Mouse (Mus musculus): Measurements from ENCODE around the gene Trim8. TPM values are rescaled to one million over a fixed set of nuclear protein-coding genes. Genes with fewer than 3 reads are reported as not detected.
A peak's percentile ranks its signal among the peaks of the same experiment; 100 is the strongest.

Trim8 gene
- total RNA-seq, 2 experiments from 2014 or later, result 20.1 to 23.1 TPM

DNA sequence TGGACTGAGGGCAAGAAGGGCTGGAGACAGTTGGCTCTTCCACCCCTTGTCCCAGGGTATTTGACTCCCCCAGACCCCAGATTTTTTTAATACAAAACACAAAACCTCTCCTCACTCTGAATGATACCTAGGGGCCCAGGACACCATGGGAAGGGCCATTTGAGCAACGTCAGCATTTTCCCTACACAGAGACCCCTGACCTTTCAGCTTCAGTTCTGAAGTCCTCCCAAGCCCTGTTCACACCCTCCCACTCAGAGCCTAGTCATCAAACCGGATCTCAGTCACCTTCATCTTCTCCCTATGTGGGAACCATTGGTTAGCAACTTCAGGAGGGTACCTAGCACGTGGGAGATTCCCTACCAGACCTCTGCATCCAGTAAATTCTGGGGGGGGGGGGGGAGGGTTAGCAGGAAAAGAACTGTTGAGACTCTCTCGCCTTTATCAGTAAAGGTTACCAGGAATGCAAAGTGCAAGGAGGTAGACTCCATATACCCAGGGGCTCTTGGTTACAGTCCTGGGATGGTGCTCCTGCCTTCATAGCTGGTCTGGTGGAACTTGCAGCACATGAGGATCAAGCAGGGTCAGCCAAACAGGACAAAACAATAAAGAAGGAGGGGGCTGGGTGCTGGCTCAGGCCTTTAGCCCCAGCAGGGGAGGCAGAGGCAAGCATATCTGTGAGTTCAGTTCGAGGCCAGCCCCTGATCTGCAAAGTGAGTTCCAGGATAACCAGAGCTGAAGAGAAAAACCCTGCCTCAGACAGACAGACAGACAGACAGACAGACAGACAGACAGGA is 17.5 kb downstream of the Trim8 start:
- intact Hi-C loops (cut with DNase I; ENCODE audit: low total_unique reads), result no loop called here
- DNase-seq, result no peak

GRCm38 (mm10) chr19:46521698-46522097 is 20.2 kb downstream of the Trim8 start:
- DNase-seq, result no peak

GRCm38 (mm10) chr19:46522433-46523044 is 21.0 kb downstream of the Trim8 start:
- intact Hi-C loops (cut with DNase I; ENCODE audit: low total_unique reads), result no loop called here
- no peak for DNase-seq

More at GRCm38 (mm10) chr19:46521698-46522097, 20.2 kb downstream of the Trim8 start:
- intact Hi-C loops (cut with DNase I; ENCODE audit: low total_unique reads), result no loop called here

DNA sequence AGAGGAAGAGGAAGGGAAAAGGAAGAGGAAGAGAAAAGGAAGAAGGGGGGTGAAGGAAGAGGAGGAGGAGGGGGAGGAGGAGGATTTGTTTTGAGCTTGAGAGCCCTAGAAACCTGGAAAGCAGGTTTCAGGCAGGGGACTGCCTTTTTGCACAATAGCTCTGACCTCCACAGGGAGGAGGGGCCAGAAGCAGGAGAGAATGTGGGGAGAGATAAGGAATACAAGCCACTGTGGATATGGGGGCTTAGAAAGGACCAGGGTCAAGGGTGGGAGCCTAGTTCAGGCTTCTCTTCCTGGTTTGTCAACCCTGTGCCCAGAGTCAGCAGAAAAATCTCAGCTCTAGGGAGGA is 21.6 kb downstream of the Trim8 start:
- intact Hi-C loops (cut with DNase I; ENCODE audit: low total_unique reads), result no loop called here
- DNase-seq, result no peak

- intact Hi-C loops (cut with DNase I; ENCODE audit: low total_unique reads), result no loop called here
- peak; percentile 81 for DNase-seq
Observed at GRCm38 (mm10) chr19:46523480-46524151, 22.1 kb downstream of the Trim8 start.

GRCm38 (mm10) chr19:46524152-46524544 is 22.6 kb downstream of the Trim8 start:
- intact Hi-C loops (cut with DNase I; ENCODE audit: low total_unique reads), result no loop called here
- DNase-seq, result no peak

DNA sequence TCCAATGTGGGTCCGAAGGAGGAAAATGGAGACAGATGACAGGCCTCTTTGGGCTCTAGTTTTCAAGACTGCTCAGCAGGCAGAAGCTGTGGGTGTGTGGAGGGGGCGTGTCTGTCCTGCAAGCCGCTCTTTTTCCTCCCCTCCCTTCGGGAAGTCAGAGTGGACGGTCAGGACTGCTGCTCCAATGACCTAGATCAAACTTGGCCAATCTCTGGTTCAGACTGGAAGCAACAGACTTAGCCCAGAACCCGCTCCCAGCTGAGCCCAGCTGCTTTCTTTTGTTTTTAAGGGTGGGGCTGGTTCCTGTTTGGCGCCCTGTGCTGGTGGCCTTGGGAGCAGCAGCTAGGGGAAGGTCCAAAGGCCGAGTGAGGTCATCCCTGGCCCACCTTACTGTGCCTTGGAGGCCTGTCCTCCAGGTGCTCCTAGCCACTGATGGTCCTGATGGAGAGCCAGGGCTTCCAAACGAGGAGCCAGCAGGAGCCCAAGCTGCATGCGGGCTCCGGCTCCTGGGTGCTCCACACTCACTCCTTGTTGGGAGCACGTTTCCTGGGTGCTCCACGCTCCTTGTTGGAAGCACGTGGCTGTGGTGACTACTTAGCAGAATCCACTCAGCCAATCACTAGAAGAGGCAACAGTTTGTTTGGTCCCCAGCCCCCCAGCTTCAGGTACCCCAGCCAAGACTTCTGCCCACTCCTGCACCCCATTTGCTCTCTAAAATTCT is 23.3 kb downstream of the Trim8 start:
- intact Hi-C loops (cut with DNase I; ENCODE audit: low total_unique reads), result no loop called here

GRCm38 (mm10) chr19:46525691-46526631 is 24.5 kb downstream of the Trim8 start:
- intact Hi-C loops (cut with DNase I; ENCODE audit: low total_unique reads), result no loop called here
- no peak for DNase-seq

More for the DNA sequence above, 23.3 kb downstream of the Trim8 start:
- DNase-seq, result peak; percentile 81

GRCm38 (mm10) chr19:46527632-46528528 is 26.4 kb downstream of the Trim8 start:
- DNase-seq, result no peak
- intact Hi-C loops (cut with DNase I; ENCODE audit: low total_unique reads), result no loop called here

DNA sequence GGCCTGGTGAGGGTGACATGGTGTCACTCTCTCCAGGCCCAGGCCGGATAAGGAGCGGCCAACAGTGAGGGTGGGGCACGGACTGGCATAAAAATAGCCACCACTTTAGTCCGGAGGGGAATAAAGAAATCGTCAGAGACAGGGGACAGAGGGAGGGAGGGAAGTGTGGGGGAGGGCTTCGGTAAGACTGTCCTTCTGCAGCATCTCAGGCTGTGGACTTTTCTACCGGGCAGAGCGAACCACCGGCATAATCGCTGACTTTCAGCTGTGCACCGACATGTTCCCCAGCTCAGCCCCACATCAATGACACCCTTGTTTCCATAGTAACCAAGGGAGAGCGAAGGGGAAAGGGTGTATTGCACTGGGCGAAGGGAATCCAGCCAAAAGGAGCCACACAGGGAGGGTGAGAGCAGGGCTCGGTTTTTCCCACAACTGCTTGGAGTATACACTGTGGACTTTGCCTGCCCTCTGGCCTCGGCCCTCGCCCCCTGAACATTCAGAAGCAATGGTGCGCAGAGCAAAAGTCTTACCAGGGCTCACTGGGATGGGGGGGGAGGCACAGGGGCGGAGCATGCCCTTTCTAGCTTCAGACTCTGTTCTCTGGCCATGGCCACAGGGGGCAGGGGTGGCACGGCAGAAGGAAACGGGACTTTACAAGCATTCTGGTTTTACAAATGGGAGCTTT is 27.2 kb downstream of the Trim8 start:
- intact Hi-C loops (cut with DNase I; ENCODE audit: low total_unique reads), result no loop called here
- peak; percentile 61 for DNase-seq

DNA sequence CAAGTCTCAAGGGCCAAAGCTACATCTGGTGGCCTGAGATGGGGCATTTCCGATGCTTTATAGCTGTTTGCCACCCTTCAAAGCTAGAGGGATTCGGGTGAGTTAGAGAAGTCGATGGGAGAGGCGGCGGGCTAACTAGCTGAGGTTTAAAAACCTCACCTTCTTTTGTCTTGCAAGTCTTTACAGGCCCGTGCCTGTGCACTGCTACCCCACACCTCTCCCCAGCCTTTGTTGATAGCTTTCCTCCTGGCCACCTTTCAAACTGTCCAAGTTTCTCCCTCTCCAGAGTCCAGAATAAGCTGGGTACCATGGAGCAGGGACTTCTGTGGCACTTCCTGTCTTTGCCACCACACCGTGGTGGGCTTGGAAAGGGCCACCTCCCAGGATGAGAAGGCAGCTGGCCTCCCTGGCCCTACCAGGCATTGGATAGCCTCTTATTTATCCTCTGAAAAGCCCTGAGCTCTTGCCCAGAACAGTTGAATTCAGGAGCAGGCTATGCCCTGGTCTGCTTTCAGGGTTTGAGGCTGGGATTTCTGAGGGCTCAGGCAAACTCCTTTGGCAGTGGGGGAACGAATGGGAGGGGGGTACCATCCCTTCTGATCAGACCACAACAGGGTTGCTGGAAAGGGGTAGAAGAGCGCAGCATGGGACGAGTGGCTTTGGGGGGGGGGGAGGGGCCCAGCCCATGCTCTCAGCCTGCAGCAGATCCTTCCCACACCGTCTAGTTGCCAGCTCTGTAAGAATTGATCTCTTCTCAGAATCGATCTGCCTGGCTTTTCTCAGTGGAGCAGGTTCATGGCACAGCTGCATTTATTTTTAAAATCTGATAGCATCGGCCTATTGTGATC is 28.3 kb downstream of the Trim8 start:
- intact Hi-C loops (cut with DNase I; ENCODE audit: low total_unique reads), result no loop called here
- no peak for DNase-seq

- intact Hi-C loops (cut with DNase I; ENCODE audit: low total_unique reads), result no loop called here
- DNase-seq, result no peak
Observed at GRCm38 (mm10) chr19:46530449-46530990, 29.0 kb downstream of the Trim8 start.

DNA sequence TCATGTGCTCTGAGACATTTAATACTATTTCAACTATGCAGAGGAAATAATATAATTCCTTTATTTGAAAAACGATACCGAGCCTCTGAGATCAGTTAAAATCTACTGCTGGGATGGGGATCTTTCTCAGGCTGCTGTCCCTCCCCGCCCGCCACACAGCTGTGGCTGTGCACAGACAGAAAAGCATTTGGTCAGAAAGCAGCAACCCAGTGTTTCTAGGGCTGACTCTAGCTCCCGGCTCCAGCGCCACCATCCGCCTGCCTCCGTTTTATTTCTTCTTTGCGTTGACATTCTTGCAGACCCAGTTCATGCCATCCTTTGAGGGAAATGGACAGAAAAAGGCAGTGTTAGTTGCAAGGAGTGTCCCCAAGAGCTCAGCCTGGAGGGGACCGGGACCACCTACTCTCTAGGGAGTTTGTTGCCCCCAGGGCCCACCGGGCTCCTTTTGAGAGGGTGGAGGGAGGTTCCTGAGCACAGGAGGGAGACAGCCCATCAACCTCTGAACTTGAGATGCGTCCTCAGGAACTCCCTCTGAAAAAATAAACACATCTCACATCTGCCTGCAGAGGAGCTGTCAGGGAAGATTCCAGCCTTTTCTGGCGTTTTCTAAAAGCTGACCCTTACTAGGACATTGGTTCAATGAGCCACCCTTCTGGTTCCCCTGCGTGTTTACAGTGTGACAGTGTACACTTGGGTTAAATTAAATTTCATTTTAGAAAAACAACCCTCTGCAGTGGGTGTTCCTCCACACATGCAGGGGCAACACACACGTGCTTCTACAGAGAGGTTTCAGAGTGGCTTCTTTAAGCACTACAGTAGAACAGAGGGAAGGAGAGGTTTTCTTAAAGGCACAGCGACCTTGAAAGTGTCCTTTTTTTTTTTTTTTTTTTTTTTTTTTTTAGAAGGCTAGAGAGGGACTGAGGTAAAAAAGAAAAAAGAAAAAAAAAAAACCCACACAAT is 29.8 kb downstream of the Trim8 start:
- DNase-seq, result peak; percentile 43
- intact Hi-C loops (cut with DNase I; ENCODE audit: low total_unique reads), result no loop called here

- intact Hi-C loops (cut with DNase I; ENCODE audit: low total_unique reads), result no loop called here
- no peak for DNase-seq
Observed at GRCm38 (mm10) chr19:46532031-46532688, 30.7 kb downstream of the Trim8 start.

DNA sequence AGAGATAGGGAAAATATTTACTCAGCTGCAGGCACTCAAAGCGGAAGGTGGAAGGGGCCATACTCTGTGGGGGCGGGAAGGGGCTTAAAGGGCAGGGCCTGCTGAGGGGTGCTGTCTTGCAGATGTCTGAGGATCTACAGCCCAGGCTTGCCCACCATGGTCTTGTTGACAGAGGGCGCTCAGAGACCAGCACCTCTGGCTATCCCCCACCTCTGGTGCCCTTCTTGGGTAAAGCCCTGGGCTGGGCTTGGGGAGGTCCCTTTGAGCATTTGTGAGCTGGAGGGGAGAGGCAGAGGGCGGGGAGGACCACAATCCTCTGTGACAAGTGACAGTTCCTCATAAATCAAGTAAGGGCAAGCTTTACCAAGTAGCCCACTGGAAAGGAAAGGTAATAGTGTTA is 31.6 kb downstream of the Trim8 start:
- intact Hi-C loops (cut with DNase I; ENCODE audit: low total_unique reads), result no loop called here
- no peak for DNase-seq
